Mouse (Mus musculus) heart, embryonic 11.5 days (tissue): ENCODE measurements at regions not wholly inside any gene's neighbourhood (a gene's known extent, or its start where the extent isn't known, plus 50 kb on each side); places are given as distances from the start of the nearest gene placed in this dataset.

ENCODE experiments used
- ATAC-seq: fragments of 200-750 bp; cut with Nextera tagmentation; replicated peaks from 2 replicates; pipeline ENCODE4 v1.8.0; 2017; ENCODE audit warnings: moderate library complexity; ENCODE audit not compliant: insufficient number of reproducible peaks, low FRiP score, low TSS enrichment
- H3K27ac ChIP-seq: fragments of 300-500 bp; sonication (generic); 2 replicates; pipeline ENCODE4 v1.5.1; 2014; ENCODE audit warnings: mild to moderate bottlenecking, low read depth, low read length
- H3K27me3 ChIP-seq: fragments of 300-500 bp; sonication (generic); 2 replicates; pipeline ENCODE4 v1.6.1; 2014; ENCODE audit warnings: mild to moderate bottlenecking, low read length, mixed read lengths; ENCODE audit not compliant: control insufficient read depth, insufficient read depth
- H3K36me3 ChIP-seq: fragments of 300-500 bp; sonication (generic); 2 replicates; pipeline ENCODE4 v1.6.1; 2014; ENCODE audit warnings: mild to moderate bottlenecking, low read length, moderate library complexity, mixed read lengths; ENCODE audit not compliant: control insufficient read depth, insufficient read depth
- H3K4me1 ChIP-seq: fragments of 300-500 bp; sonication (generic); 2 replicates; pipeline ENCODE4 v1.6.1; 2014; ENCODE audit warnings: low read length; ENCODE audit not compliant: control insufficient read depth, insufficient read depth
- H3K4me2 ChIP-seq: fragments of 300-500 bp; sonication (generic); 2 replicates; pipeline ENCODE4 v1.6.1; 2014; ENCODE audit warnings: mild to moderate bottlenecking, moderate library complexity
- H3K4me3 ChIP-seq: fragments of 300-500 bp; sonication (generic); 2 replicates; pipeline ENCODE4 v1.5.1; 2014; ENCODE audit warnings: low read depth, low read length
- H3K9ac ChIP-seq: fragments of 300-500 bp; sonication (generic); 2 replicates; pipeline ENCODE4 v1.6.1; 2014; ENCODE audit warnings: mild to moderate bottlenecking, low read depth, low read length, moderate library complexity
- H3K9me3 ChIP-seq: fragments of 300-500 bp; sonication (generic); replicated peaks from 2 replicates; pipeline ENCODE4 v1.6.1; 2016; ENCODE audit warnings: low read length; ENCODE audit not compliant: control insufficient read depth
- WGBS: fragments of 180-500 bp; shearing (Covaris S2); extraction: QIAGEN DNeasy Blood & Tissue Kit; methylation state at CpG from one replicate; pipeline ENCODE4 v1.1.7; 2014; ENCODE audit not compliant: insufficient replicate concordance; 5-methylcytosine and 5-hydroxymethylcytosine counted together

DNA sequence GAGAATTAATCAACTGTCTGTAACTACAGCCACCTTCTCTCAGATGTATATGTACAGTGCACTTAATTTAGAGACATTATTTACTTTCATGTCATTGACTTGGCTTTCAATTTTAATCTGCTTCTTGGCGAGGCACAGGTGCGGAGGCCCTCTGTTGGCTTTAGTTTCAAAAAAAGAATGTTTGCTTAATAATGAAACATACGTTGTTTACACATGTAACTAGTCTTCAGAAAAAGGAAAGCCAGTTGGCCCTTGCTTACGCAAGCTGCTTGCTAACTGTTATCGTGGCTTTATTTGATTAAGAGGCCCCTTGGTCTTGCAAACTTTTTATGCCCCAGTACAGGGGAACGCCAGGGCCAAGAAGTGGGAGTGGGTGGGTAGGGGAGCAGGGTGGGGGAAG, 576.6 kb downstream of the Lmo7 start:
- H3K4me3 ChIP-seq, result no peak overlapping the region
- no peaks in the 10 kb centered on the region for H3K36me3 ChIP-seq
- WGBS, result 83% methylated on average over 6 of the region's 6 CpGs
- H3K27me3 ChIP-seq, result no peaks in the 10 kb centered on the region
- no peaks in the 10 kb centered on the region for H3K4me1 ChIP-seq
- no peaks in the 10 kb centered on the region for H3K9me3 ChIP-seq
- no peak for ATAC-seq
- no peak overlapping the region for H3K9ac ChIP-seq
- no peak overlapping the region for H3K27ac ChIP-seq
- no peak overlapping the region for H3K4me2 ChIP-seq

DNA sequence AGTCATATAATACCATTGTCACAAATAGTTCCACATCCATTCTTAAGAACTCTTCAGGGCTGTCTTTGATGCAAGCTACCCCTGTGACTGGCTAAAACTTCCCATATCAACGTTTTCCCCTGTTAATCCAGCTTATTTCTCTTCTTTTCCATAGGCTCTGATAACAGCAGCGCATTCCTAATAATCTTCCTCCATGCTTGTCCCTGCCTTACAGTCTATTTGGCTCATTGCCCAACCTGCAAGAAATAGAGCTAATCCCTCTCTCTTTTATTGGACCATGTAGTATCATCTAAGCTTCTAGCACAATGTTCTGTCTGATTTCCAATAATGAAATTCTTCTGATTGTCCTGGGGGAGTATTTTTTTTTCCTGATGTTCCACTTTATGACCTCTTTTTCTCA, 573.1 kb downstream of the Lmo7 start:
- Histone ChIP-seq H3K4me2 (no peak overlapping the region), H3K4me3 (no peak overlapping the region), H3K9ac (no peak overlapping the region), H3K9me3 (no peaks in the 10 kb centered on the region), H3K27me3 (no peaks in the 10 kb centered on the region), H3K4me1 (no peaks in the 10 kb centered on the region), H3K27ac (no peak overlapping the region), H3K36me3 (no peaks in the 10 kb centered on the region)
- no peak for ATAC-seq
- 70% methylated on average over 2 of the region's 2 CpGs for WGBS

DNA sequence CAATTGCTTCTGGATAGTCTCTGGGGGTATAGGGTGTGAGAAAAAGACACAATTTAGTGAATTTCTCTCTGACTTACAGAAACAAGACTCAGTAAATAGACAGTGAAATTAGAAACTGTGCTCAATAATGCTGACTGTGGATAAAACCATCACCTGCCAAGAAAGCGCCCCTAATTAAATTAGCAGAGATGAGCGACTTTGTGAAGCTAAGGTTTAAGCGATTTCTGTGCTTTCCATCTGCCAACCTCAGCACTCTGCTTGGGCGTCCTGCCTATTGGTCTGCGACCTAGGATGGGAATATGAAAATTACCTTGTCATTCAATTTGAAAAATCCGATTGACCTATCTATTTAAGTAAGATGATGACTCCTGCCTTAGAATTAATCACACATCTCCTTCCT, 570.5 kb downstream of the Lmo7 start:
- H3K27ac ChIP-seq, result no peak overlapping the region
- no peaks in the 10 kb centered on the region for H3K36me3 ChIP-seq
- no peak overlapping the region for H3K9ac ChIP-seq
- H3K4me1 ChIP-seq, result no peaks in the 10 kb centered on the region
- H3K27me3 ChIP-seq, result no peaks in the 10 kb centered on the region
- H3K4me3 ChIP-seq, result no peak overlapping the region
- H3K9me3 ChIP-seq, result no peaks in the 10 kb centered on the region
- 83% methylated on average over 6 of the region's 6 CpGs for WGBS
- no peak for ATAC-seq
- H3K4me2 ChIP-seq, result no peak overlapping the region

- no peak for ATAC-seq
- H3K36me3 ChIP-seq, result no peaks in the 10 kb centered on the region
- H3K4me3 ChIP-seq, result no peak overlapping the region
- 63% methylated on average over 1 of the region's 1 CpGs for WGBS
- H3K9ac ChIP-seq, result no peak overlapping the region
- H3K4me2 ChIP-seq, result no peak overlapping the region
- H3K27me3 ChIP-seq, result no peaks in the 10 kb centered on the region
- no peak overlapping the region for H3K27ac ChIP-seq
- H3K9me3 ChIP-seq, result no peaks in the 10 kb centered on the region
- H3K4me1 ChIP-seq, result no peaks in the 10 kb centered on the region
These were observed 561.6 kb downstream of the Lmo7 start for GRCm38 (mm10) chr14:102291361-102291760.

DNA sequence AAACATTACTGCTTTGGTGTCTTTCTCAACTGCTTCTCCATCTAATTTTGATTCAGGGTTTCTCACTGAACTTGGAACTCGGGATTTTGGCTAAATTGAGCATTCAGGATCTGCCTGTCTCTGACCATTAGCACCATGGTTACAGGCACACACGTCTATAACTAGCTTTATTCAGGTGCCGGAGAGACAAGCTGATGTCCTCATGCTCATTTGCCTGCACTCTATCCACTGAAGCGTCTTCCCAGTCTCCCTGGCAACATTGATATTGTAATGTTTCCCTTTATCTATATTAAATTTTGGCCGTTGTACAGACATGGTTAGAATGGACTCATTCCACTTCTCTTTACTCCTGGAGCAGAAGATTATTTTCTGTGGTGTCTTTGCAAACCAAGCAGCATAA, 520.3 kb downstream of the Lmo7 start:
- ATAC-seq, result no peak
- Histone ChIP-seq H3K4me3 (no peak overlapping the region), H3K9ac (no peak overlapping the region), H3K27me3 (no peaks in the 10 kb centered on the region), H3K4me2 (no peak overlapping the region), H3K4me1 (no peaks in the 10 kb centered on the region), H3K36me3 (no peaks in the 10 kb centered on the region), H3K27ac (no peak overlapping the region), H3K9me3 (no peaks in the 10 kb centered on the region)
- 68% methylated on average over 5 of the region's 5 CpGs for WGBS

DNA sequence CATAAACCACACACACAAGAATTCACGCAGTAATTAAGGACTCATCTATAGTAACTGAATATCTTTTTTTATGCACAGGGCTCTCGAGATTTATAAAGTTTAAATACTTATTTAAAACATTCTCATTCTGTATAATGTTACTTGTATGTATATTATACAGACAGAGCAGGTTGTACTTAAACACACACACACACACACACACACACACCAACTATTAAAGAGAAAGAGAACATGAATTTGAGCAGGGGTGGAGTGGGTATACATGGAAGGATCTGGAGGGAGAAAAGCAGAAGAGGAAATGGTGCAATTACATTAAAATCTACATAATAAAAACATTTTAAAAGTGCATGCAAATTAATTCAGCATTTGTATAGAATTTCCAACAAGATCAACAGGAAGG, 518.8 kb downstream of the Lmo7 start:
- Histone ChIP-seq H3K4me3 (no peak overlapping the region), H3K9me3 (no peaks in the 10 kb centered on the region), H3K4me1 (no peaks in the 10 kb centered on the region), H3K36me3 (no peaks in the 10 kb centered on the region), H3K27ac (no peak overlapping the region), H3K9ac (no peak overlapping the region), H3K27me3 (no peaks in the 10 kb centered on the region), H3K4me2 (no peak overlapping the region)
- WGBS, result 76% methylated on average over 2 of the region's 2 CpGs
- ATAC-seq, result no peak

GRCm38 (mm10) chr14:102248023-102248422, 518.3 kb downstream of the Lmo7 start:
- ATAC-seq, result no peak

DNA sequence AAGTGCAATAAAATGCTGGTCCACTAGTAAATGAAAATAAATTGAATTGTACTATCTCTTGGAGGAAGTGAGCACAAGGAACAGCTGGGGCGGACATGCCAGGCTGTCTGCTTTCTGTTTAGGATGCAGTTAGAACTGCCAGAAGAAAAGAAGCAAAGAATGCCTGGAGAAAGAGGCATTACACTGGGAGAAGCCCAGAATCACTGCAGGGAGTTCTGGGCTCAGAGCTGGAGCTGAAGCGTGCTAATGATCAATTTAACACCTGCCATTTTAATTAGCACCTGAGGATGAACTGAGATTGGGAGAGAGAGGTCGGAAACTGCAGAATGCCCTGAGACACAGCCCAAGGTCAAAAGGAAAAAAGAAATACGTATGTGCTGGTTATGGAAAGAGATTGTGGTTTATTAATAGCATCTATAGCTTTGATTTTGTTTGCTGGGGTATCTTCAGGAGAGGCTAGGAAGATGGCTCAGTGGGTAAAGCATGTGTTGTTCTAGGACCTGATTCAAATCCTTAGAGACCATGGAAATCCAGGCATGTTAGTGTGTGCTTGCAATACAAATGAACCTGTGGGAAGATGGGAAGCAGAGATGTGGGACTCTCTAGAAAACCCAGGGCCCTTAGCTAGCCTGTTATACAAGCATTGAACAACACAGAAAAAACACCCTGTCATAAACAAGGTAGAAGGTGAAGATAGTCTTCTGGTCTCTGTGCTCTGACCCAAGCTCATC, 514.2 kb downstream of the Lmo7 start:
- no peak overlapping the region for H3K4me2 ChIP-seq
- no peak overlapping the region for H3K27ac ChIP-seq
- WGBS, result 38% methylated on average over 4 of the region's 4 CpGs
- no peaks in the 10 kb centered on the region for H3K9me3 ChIP-seq
- H3K27me3 ChIP-seq, result no peaks in the 10 kb centered on the region
- no peak overlapping the region for H3K9ac ChIP-seq
- H3K36me3 ChIP-seq, result no peaks in the 10 kb centered on the region
- H3K4me1 ChIP-seq, result no peaks in the 10 kb centered on the region
- no peak for ATAC-seq
- H3K4me3 ChIP-seq, result no peak overlapping the region

More at GRCm38 (mm10) chr14:102248023-102248422, 518.3 kb downstream of the Lmo7 start:
- Histone ChIP-seq H3K9ac (no peak overlapping the region), H3K9me3 (no peaks in the 10 kb centered on the region), H3K27me3 (no peaks in the 10 kb centered on the region), H3K4me3 (no peak overlapping the region), H3K4me1 (no peaks in the 10 kb centered on the region), H3K4me2 (no peak overlapping the region), H3K36me3 (no peaks in the 10 kb centered on the region), H3K27ac (no peak overlapping the region)
- 80% methylated on average over 5 of the region's 5 CpGs for WGBS
